Mouse (Mus musculus) midbrain, postnatal 0 days (tissue): ENCODE results near the gene Wdr1. TPM values are rescaled to one million over a fixed set of nuclear protein-coding genes. Genes with fewer than 3 reads are reported as not detected.

ENCODE experiments used
- ATAC-seq: fragments of 200-750 bp; cut with Nextera tagmentation; 2 replicates; pipeline ENCODE4 v1.8.0; 2017; ENCODE audit warnings: moderate number of reproducible peaks, mild to moderate bottlenecking, moderate TSS enrichment, moderate library complexity; ENCODE audit not compliant: low FRiP score
- DNase-seq: peaks from one replicate; pipeline ENCODE4 v3.0.0-alpha.2; 2015; ENCODE audit warnings: low spot score
- H3K27ac ChIP-seq: fragments of 300-500 bp; sonication (generic); 2 replicates; pipeline ENCODE4 v1.5.1; 2014; ENCODE audit warnings: low read depth, mild to moderate bottlenecking, low read length, mixed read lengths
- H3K27me3 ChIP-seq: fragments of 300-500 bp; sonication (generic); 2 replicates; pipeline ENCODE4 v1.6.1; 2014; ENCODE audit warnings: low read length, control low read depth, mixed read lengths; ENCODE audit not compliant: insufficient read depth
- H3K36me3 ChIP-seq: fragments of 300-500 bp; sonication (generic); 2 replicates; pipeline ENCODE4 v1.6.1; 2014; ENCODE audit warnings: low read length, control low read depth, mixed read lengths; ENCODE audit not compliant: insufficient read depth
- H3K4me1 ChIP-seq: fragments of 300-500 bp; sonication (generic); 2 replicates; pipeline ENCODE4 v1.6.1; 2014; ENCODE audit warnings: mild to moderate bottlenecking, control low read depth, antibody characterized with exemption, low read length, mixed read lengths; ENCODE audit not compliant: insufficient read depth
- H3K4me2 ChIP-seq: fragments of 300-500 bp; sonication (generic); 2 replicates; pipeline ENCODE4 v1.6.1; 2014; ENCODE audit warnings: low read depth, mild to moderate bottlenecking, low read length, mixed read lengths; ENCODE audit not compliant: poor library complexity, severe bottlenecking
- H3K4me3 ChIP-seq: fragments of 300-500 bp; sonication (generic); 2 replicates; pipeline ENCODE4 v1.5.1; 2014; ENCODE audit warnings: low read depth, mild to moderate bottlenecking, low read length, moderate library complexity
- H3K9ac ChIP-seq: fragments of 300-500 bp; sonication (generic); replicated peaks from 2 replicates; pipeline ENCODE4 v1.6.1; 2014; ENCODE audit warnings: mild to moderate bottlenecking, low read length, moderate library complexity, mixed read lengths; ENCODE audit not compliant: poor library complexity, severe bottlenecking
- H3K9me3 ChIP-seq: fragments of 300-500 bp; sonication (generic); 2 replicates; pipeline ENCODE4 v1.6.1; 2016; ENCODE audit warnings: low read length, control low read depth
- CTCF ChIP-seq: IDR thresholded peaks from 2 replicates; pipeline ENCODE4 v1.5.1; 2016; ENCODE audit warnings: antibody characterized with exemption, mild to moderate bottlenecking
- WGBS: fragments of 180-500 bp; shearing (Covaris S2); extraction: QIAGEN DNeasy Blood & Tissue Kit; methylation state at CpG from one replicate; pipeline ENCODE4 v1.1.7; 2014; 5-methylcytosine and 5-hydroxymethylcytosine counted together
- polyA plus RNA-seq: library from polyadenylated mRNA; unstranded; fragments of >200 nt; fragmentation: Nextera tagmentation; extraction: Ambion mirVana; gene quantifications from 2 replicates; pipeline ENCODE4 v1.2.1, GENCODE M21; 2015
- total RNA-seq: library from RNA; depleted of rRNA; stranded (reverse); fragments of >200 nt; gene quantifications from 2 replicates; pipeline ENCODE4 v1.2.3, GENCODE M21; 2014

The Wdr1 gene
- total and polyA plus RNA-seq, 2 experiments from 2014 or later = 203 to 253 TPM

GRCm38 (mm10) chr5:38583026-38583425 lies 20.0 kb upstream of the Wdr1 start:
- Histone ChIP-seq H3K36me3 (no peaks in the 10 kb centered on the region), H3K4me2 (no peak overlapping the region), H3K27ac (no peak overlapping the region), H3K9me3 (no peaks in the 10 kb centered on the region), H3K4me1 (no peaks in the 10 kb centered on the region), H3K4me3 (no peak overlapping the region), H3K9ac (no peak overlapping the region), H3K27me3 (no peaks in the 10 kb centered on the region)
- no peak for DNase-seq
- 87% methylated on average over 4 of the region's 4 CpGs for WGBS
- ATAC-seq = no peak
- TF ChIP-seq CTCF = no peak

GRCm38 (mm10) chr5:38580703-38581102 lies 17.7 kb upstream of the Wdr1 start:
- DNase-seq (peak; percentile 53), ATAC-seq (peak; percentile 61; the same call in 1 of the 2 replicates)
- Histone ChIP-seq H3K4me3 (no peak overlapping the region), H3K27ac (no peak overlapping the region), H3K4me1 (no peaks in the 10 kb centered on the region), H3K4me2 (no peak overlapping the region), H3K27me3 (no peaks in the 10 kb centered on the region), H3K9ac (no peak overlapping the region), H3K9me3 (no peaks in the 10 kb centered on the region), H3K36me3 (no peaks in the 10 kb centered on the region)
- TF ChIP-seq CTCF = peak; percentile 82
- WGBS = 33% methylated on average over 6 of the region's 6 CpGs

- Histone ChIP-seq H3K36me3 (no peaks in the 10 kb centered on the region), H3K27me3 (no peaks in the 10 kb centered on the region), H3K27ac (no peak overlapping the region), H3K9me3 (no peaks in the 10 kb centered on the region), H3K4me3 (no peak overlapping the region), H3K4me1 (no peaks in the 10 kb centered on the region), H3K4me2 (no peak overlapping the region), H3K9ac (no peak overlapping the region)
- DNase-seq (no peak), ATAC-seq (no peak)
- TF ChIP-seq CTCF = peak; percentile 41
- 82% methylated on average over 2 of the region's 2 CpGs for WGBS
Observed at GRCm38 (mm10) chr5:38570876-38571275, 7.9 kb upstream of the Wdr1 start.

- Histone ChIP-seq H3K27me3 (no peaks in the 10 kb centered on the region), H3K4me2 (no peak overlapping the region), H3K27ac (no peak overlapping the region), H3K9ac (no peak overlapping the region), H3K4me1 (no peaks in the 10 kb centered on the region), H3K9me3 (no peaks in the 10 kb centered on the region), H3K4me3 (no peak overlapping the region), H3K36me3 (no peaks in the 10 kb centered on the region)
- DNase-seq (no peak), ATAC-seq (no peak)
- no peak for TF ChIP-seq CTCF
Observed at GRCm38 (mm10) chr5:38568652-38569051, 5.6 kb upstream of the Wdr1 start.

- WGBS = 82% methylated on average over 6 of the region's 6 CpGs
- peaks cover 10% of the 10 kb centered on the region for H3K4me1 ChIP-seq
- no peaks in the 10 kb centered on the region for H3K9me3 ChIP-seq
Observed at GRCm38 (mm10) chr5:38564831-38565230, 1.8 kb upstream of the Wdr1 start.

GRCm38 (mm10) chr5:38561426-38562024 lies 1.5 kb downstream of the Wdr1 start:
- Histone ChIP-seq H3K4me2 (peak overlapping the region; percentile 92), H3K27me3 (no peaks in the 10 kb centered on the region), H3K4me1 (peaks cover 12% of the 10 kb centered on the region), H3K4me3 (peak overlapping the region; percentile 78), H3K36me3 (0 out of 2 replicates have a peak, but pooled peaks cover 8% of the 10 kb centered on the region), H3K9me3 (no peaks in the 10 kb centered on the region), H3K27ac (peak overlapping the region; percentile 86), H3K9ac (peak overlapping the region; percentile 96)
- peak; percentile 98 for ATAC-seq
- WGBS = under 1% methylated on average over 56 of the region's 79 CpGs
- DNase-seq = peak; percentile 97
- TF ChIP-seq CTCF = no peak

More at GRCm38 (mm10) chr5:38564831-38565230, 1.8 kb upstream of the Wdr1 start:
- H3K27me3 ChIP-seq = no peaks in the 10 kb centered on the region
- no peak overlapping the region for H3K4me3 ChIP-seq
- H3K27ac ChIP-seq = no peak overlapping the region
- DNase-seq = no peak
- no peak for TF ChIP-seq CTCF
- no peaks in the 10 kb centered on the region for H3K36me3 ChIP-seq
- ATAC-seq = no peak
- no peak overlapping the region for H3K9ac ChIP-seq
- H3K4me2 ChIP-seq = no peak overlapping the region
